Mouse (Mus musculus) cerebellum, adult 2 months (tissue): ENCODE results near the gene Psap.

ENCODE experiments used
- CTCF ChIP-seq: fragments of 200-500 bp; IDR thresholded peaks from 2 replicates; pipeline ENCODE4 v1.5.1; 2011; ENCODE audit warnings: low read depth, mild to moderate bottlenecking, control low read depth, low read length, moderate library complexity, borderline replicate concordance; ENCODE audit not compliant: insufficient read depth
- POLR2A ChIP-seq: fragments of 200-500 bp; IDR thresholded peaks from 2 replicates; pipeline ENCODE4 v1.6.1; 2011; ENCODE audit warnings: low read length, control low read depth, borderline replicate concordance; ENCODE audit not compliant: insufficient read depth

DNA sequence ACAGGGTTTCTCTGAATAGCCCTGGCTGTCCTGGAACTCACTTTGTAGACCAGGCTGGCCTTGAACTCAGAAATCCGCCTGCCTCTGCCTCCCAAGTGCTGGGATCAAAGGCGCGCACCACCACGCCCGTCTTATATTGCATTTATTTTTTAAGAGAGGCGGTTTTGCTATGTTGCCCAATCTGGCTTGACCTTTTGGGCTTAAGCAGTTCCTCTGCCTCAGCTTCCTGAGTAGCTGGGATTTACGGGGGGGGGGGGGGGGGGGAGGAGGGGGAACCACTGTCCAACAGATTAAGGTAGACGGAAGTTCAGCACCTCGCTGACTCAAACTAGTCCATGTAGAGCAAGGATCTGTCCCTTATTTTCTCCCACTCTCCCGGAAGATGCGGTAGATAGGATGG lies 8.7 kb upstream of the Psap start:
- no peak for TF ChIP-seq CTCF
- TF ChIP-seq POLR2A, result no peak
